Mouse (Mus musculus) olfactory bulb, adult 2 months (tissue): ENCODE data around the gene Gm7534. TPM values are rescaled to one million over a fixed set of nuclear protein-coding genes. Genes with fewer than 3 reads are reported as not detected.
"Not testable (repeated sequence)": the region's sequence is repeated elsewhere in the genome, so short reads cannot be mapped to it uniquely, and the experiment has no call there.

Experiments
- H3K27ac ChIP-seq: fragments of 200-500 bp; 2 replicates; pipeline ENCODE4 v1.5.1; 2012; ENCODE audit warnings: low read depth, low read length; ENCODE audit not compliant: insufficient read depth
- H3K4me1 ChIP-seq: fragments of 200-500 bp; 2 replicates; pipeline ENCODE4 v1.6.1; 2012; ENCODE audit warnings: low read length; ENCODE audit not compliant: control insufficient read depth, insufficient read depth
- H3K4me3 ChIP-seq: fragments of 200-500 bp; 2 replicates; pipeline ENCODE4 v1.5.1; 2012; ENCODE audit warnings: mild to moderate bottlenecking, low read depth, low read length, moderate library complexity; ENCODE audit not compliant: insufficient read depth
- CTCF ChIP-seq: fragments of 200-500 bp; IDR thresholded peaks from 2 replicates; pipeline ENCODE4 v1.5.1; 2012; ENCODE audit warnings: low read depth, mild to moderate bottlenecking, low read length, moderate library complexity; ENCODE audit not compliant: insufficient read depth
- POLR2A ChIP-seq: fragments of 200-500 bp; IDR thresholded peaks from 2 replicates; pipeline ENCODE4 v1.6.1; 2012; ENCODE audit warnings: mild to moderate bottlenecking, low read depth, low read length, moderate library complexity; ENCODE audit not compliant: insufficient read depth
- WGBS: fragments of 180-500 bp; shearing (Covaris S2); methylation state at CpG from one replicate; pipeline ENCODE4 v1.1.7; 2018; 5-methylcytosine and 5-hydroxymethylcytosine counted together
- polyA plus RNA-seq: library from polyadenylated mRNA; stranded (reverse); fragments of >200 nt; gene quantifications from 2 replicates; pipeline ENCODE4 v1.2.4, GENCODE M21; 2012; ENCODE audit warnings: low replicate concordance; ENCODE audit not compliant: missing spikeins, insufficient read depth, insufficient read length

Gm7534 gene
- polyA plus RNA-seq, 1 experiment = not detected

DNA sequence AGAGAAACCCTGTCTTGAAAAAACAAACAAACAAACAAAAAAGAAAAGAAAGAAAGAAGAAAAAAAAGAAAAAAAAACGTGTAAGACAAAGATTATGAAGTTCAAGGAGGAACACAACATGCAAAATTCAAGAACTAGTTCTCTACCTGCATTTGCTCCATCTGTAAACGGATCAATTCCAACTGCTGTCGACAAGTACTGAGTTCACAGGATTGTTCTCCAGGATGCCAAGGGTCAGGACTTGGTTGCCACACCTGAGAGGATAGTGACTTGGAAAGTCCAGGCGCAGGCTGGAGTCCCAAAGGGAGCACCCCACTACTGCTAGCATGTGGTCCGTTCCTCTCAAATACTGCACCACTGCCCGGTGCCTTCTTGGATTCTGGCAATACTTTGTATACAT is 47.3 kb downstream of the Gm7534 start:
- 93% methylated on average over 6 of the region's 6 CpGs for WGBS
- TF ChIP-seq POLR2A = no peak
- TF ChIP-seq CTCF = no peak
- Histone ChIP-seq H3K4me3 (no peak overlapping the region), H3K27ac (no peak overlapping the region), H3K4me1 (peaks cover 4% of the 10 kb centered on the region; the same call in 1 of the 2 replicates)

DNA sequence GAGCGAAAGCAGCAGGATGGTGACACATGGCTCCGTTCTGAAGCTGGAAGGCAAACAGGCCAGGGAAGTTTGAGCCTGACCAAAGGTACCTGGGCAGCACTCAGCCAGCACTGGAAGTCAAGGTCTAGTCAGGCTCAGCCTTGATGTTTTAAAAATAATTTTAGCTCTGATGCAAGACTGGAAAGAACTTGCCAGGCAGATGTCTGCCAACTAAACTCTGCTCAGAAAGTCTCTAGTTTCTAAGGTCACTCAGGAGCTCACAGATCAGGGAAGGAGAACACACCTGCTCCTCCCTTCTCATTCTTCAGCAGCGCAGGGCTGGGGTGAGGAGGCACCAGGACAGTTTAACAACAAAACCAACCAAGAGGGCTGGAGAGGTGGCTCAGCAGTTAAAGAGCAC is 48.5 kb downstream of the Gm7534 start:
- TF ChIP-seq POLR2A = no peak
- no peak for TF ChIP-seq CTCF
- Histone ChIP-seq H3K4me3 (no peak overlapping the region), H3K27ac (no peak overlapping the region), H3K4me1 (peaks cover 4% of the 10 kb centered on the region; the same call in 1 of the 2 replicates)
- 94% methylated on average over 3 of the region's 3 CpGs for WGBS

DNA sequence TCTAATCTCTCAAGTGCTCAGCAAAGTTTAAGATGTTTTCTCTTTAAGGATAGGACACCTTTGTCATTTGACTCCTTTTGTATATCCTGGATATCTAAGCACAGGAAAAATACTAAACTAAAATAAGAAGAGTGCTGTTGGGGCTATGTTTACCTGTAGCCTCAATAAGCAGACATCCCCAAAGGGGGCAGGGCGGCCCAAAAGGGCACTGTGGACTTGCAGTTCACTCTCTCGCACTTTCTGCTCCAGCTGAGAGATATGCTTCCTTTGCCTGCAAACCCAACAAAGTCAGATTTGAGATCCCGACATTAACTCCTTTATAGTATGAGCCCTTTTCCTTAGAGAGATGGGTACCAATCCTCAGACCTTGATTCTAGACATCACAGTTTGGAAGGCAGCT is 49.1 kb downstream of the Gm7534 start:
- Histone ChIP-seq H3K27ac (no peak overlapping the region), H3K4me3 (no peak overlapping the region), H3K4me1 (peaks cover 4% of the 10 kb centered on the region; the same call in 1 of the 2 replicates)
- WGBS = 98% methylated on average over 3 of the region's 3 CpGs
- TF ChIP-seq CTCF = no peak
- no peak for TF ChIP-seq POLR2A

DNA sequence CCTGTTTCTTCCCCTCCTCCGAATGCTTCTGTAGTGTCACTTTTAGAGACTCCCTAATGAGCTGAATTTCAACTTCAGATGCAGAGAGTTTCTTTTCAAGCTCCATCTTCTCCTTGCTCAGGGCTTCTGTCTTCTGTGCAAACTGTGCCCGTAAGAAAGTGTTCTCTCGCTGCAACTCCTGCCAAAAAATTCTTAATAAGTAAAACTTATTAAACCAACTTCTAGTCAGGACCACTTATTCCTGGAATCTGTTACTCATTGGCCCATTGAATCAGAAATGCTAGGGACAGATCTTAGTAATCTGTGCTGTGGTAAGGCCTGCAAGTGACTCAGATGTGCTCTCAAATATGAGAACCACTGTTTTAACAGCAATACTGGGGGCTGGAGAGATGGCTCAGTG is 50.7 kb downstream of the Gm7534 start:
- H3K4me3 ChIP-seq = no peak overlapping the region
- 88% methylated on average over 3 of the region's 3 CpGs for WGBS
- no peak overlapping the region for H3K27ac ChIP-seq
- no peak for TF ChIP-seq POLR2A
- TF ChIP-seq CTCF = no peak
- peaks cover 4% of the 10 kb centered on the region; the same call in 1 of the 2 replicates for H3K4me1 ChIP-seq

DNA sequence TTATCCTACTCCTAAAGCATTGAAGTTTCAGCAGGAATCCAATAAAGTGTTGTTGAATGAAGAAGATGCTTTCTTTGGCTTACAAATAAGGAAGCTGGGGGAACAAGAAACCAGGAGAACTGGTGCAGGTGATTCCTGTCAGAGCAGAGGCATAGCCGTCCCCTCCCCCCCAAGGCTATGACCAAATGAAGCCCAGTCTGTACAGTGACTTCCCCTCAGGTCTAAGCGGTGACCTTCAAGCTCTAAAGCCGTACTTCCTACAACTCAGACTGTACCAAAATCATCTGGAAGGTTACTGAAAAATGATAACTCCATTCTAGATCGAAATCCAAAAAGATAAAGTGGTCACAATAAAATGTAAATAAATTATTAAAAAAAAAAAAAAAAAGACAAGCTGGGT is 53.4 kb downstream of the Gm7534 start:
- TF ChIP-seq POLR2A (no peak), CTCF (no peak)
- no peak overlapping the region for H3K4me3 ChIP-seq
- 93% methylated on average over 4 of the region's 4 CpGs for WGBS
- no peak overlapping the region for H3K27ac ChIP-seq
- no peaks in the 10 kb centered on the region for H3K4me1 ChIP-seq

DNA sequence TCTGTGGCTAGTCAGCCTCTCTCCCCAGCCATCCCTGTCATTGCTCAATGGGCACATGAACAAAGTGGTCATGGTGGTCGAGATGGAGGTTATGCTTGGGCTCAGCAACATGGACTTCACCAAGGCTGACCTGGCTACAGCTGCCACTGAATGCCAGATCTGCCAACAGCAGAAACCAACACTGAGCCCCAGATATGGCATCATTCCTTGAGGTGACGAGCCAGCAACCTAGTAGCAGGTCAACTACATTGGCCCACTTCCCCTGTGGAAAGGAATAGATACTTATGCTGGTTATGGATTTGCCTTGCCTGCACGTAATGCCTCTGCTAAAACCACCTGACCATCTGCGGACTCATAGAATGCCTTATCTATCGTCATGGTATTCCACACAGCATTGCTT is 58.5 kb downstream of the Gm7534 start:
- H3K4me3 ChIP-seq, H3K4me1 ChIP-seq, H3K27ac ChIP-seq: not testable (repeated sequence)
- 97% methylated on average over 5 of the region's 5 CpGs for WGBS

Other genes with a start within 250 kb of the Gm7534 start
- gene Hmgn2, start 234.4 kb downstream of the Gm7534 start, polyA plus RNA-seq = 327 TPM in 1 of 2 replicates, not detected in the other
- gene Dhdds, start 202.1 kb downstream of the Gm7534 start, polyA plus RNA-seq = 229 TPM in 1 of 2 replicates, not detected in the other
- not detected in 2 replicates for gene Lin28a, start 184.2 kb downstream of the Gm7534 start, polyA plus RNA-seq
- not detected in 2 replicates for gene Zfp683, start 149.2 kb downstream of the Gm7534 start, polyA plus RNA-seq
- not detected in 2 replicates for gene Crybg2, start 142.2 kb downstream of the Gm7534 start, polyA plus RNA-seq
- not detected in 2 replicates for gene Cd52, start 107.9 kb downstream of the Gm7534 start, polyA plus RNA-seq
- not detected in 2 replicates for gene Ubxn11, start 100.4 kb downstream of the Gm7534 start, polyA plus RNA-seq
- 1,207 TPM in 1 of 2 replicates, not detected in the other for gene Sh3bgrl3, start 74.2 kb downstream of the Gm7534 start, polyA plus RNA-seq
- gene Cep85, start 15.9 kb downstream of the Gm7534 start, polyA plus RNA-seq = 428 TPM in 1 of 2 replicates, not detected in the other
- not detected in 2 replicates for gene Catsper4, start 24.4 kb upstream of the Gm7534 start, polyA plus RNA-seq
- gene Cnksr1, start 35.4 kb upstream of the Gm7534 start, polyA plus RNA-seq = not detected in 2 replicates
- not detected in 2 replicates for gene E130218I03Rik, start 40.7 kb upstream of the Gm7534 start, polyA plus RNA-seq
- gene Zfp593, start 42.6 kb upstream of the Gm7534 start, polyA plus RNA-seq = not detected in 2 replicates
- gene Gm30191, start 43.9 kb upstream of the Gm7534 start, polyA plus RNA-seq = not detected in 2 replicates
- gene Grrp1, start 51.1 kb upstream of the Gm7534 start, polyA plus RNA-seq = not detected in 2 replicates
- not detected in 2 replicates for gene Pdik1l, start 84.9 kb upstream of the Gm7534 start, polyA plus RNA-seq
- gene Trim63, start 112.1 kb upstream of the Gm7534 start, polyA plus RNA-seq = not detected in 2 replicates
- not detected in 2 replicates for gene Slc30a2, start 140.2 kb upstream of the Gm7534 start, polyA plus RNA-seq
- gene Extl1, start 180.8 kb upstream of the Gm7534 start, polyA plus RNA-seq = not detected in 2 replicates
- not detected in 2 replicates for gene Pafah2, start 193.3 kb upstream of the Gm7534 start, polyA plus RNA-seq